Mouse (Mus musculus): Measurements from ENCODE around the gene Tgfb1.

The Tgfb1 gene

DNA sequence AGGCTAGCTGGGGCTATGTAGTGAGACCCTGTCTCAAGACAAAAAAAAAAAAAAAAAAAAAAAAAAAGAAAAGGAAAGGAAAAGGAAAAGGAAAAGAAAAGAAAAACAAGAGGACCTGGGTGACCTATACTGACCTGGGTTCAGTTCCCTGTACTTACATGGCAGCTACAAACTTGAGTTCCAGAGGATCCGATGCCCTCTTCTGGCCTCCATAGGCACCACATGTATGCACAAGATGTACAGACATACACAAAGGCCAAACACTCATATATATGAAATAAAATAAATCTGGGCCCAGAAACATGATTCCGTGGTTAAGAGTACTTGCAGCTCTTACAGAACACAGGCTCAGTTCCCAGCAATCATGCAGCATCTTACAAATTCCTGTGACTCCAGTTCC lies 50.1 kb downstream of the Tgfb1 start:
- in situ Hi-C loops (cut with MseI, MboI) = no loop called here

GRCm38 (mm10) chr7:25738277-25738676 lies 51.5 kb downstream of the Tgfb1 start:
- in situ Hi-C loops (cut with MseI, MboI) = no loop called here

GRCm38 (mm10) chr7:25746844-25747243 lies 60.0 kb downstream of the Tgfb1 start:
- in situ Hi-C loops (cut with MseI, MboI) = no loop called here

GRCm38 (mm10) chr7:25753076-25753475 lies 66.3 kb downstream of the Tgfb1 start:
- in situ Hi-C loops (cut with MseI, MboI) = no loop called here

DNA sequence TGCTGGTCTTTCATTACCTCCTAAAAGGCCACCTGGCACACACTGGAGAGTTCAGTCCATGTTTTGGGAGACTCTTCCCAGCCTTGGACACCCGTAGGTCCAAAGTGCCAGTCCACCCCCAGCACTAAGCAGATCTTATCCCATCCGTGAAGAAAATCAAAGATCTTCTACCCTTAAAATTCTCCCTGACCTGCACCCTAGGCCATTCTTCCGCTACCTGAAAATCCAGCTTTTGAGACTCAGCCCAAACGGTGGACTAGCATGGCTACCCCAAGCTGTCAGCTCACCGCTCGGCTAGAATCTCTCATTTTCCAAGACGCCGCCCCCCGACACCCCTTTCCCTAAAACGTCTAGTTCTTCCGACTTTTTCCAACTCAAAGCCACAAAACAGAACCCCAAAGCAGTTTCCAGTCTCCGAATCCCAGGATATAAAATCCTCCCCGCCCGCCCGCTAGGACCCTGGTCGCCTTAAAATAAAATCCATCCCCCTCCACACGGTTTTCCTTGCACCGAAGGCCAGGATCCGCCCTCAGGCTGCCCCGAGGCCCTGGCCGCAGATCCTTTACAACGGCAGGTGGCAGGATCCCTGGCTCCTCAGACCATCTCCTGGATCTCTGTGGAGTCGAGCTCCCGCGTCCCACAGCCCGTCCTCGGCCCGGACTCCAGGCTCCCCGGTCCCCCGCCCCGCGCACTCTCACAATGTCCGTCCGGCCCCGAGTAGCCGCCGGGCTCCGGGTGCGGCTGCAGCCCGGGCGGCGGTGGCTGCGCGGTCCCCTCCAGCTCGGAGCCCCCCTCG lies 67.0 kb downstream of the Tgfb1 start:
- in situ Hi-C loops (cut with MseI, MboI) = no loop called here

- in situ Hi-C loops (cut with MseI, MboI) = no loop called here
Observed at GRCm38 (mm10) chr7:25754439-25754737, 67.6 kb downstream of the Tgfb1 start.

All from mouse trophoblast stem cell (cell line).